Mouse (Mus musculus) embryonic fibroblast, embryonic 13.5 days (primary cell): ENCODE measurements at regions not wholly inside any gene's neighbourhood (a gene's known extent, or its start where the extent isn't known, plus 50 kb on each side); places are given as distances from the start of the nearest gene placed in this dataset.

ENCODE experiments used
- H3K27ac ChIP-seq: 2 replicates; pipeline ENCODE4 v1.5.1; 2012; ENCODE audit warnings: low read length, control low read depth, inconsistent platforms; ENCODE audit not compliant: insufficient read depth
- H3K4me1 ChIP-seq: 2 replicates; pipeline ENCODE4 v1.6.1; 2011; ENCODE audit warnings: low read length; ENCODE audit not compliant: control insufficient read depth, insufficient read depth
- H3K4me3 ChIP-seq: 2 replicates; pipeline ENCODE4 v1.5.1; 2011; ENCODE audit warnings: mild to moderate bottlenecking, control low read depth, low read length; ENCODE audit not compliant: insufficient read depth
- CTCF ChIP-seq: IDR thresholded peaks from 2 replicates; pipeline ENCODE4 v1.5.1; 2011; ENCODE audit warnings: mild to moderate bottlenecking, control low read depth, low read length, moderate library complexity, borderline replicate concordance; ENCODE audit not compliant: insufficient read depth
- POLR2A ChIP-seq: IDR thresholded peaks from 2 replicates; pipeline ENCODE4 v1.6.1; 2011; ENCODE audit warnings: low read depth, mild to moderate bottlenecking, control low read depth, low read length, moderate library complexity

DNA sequence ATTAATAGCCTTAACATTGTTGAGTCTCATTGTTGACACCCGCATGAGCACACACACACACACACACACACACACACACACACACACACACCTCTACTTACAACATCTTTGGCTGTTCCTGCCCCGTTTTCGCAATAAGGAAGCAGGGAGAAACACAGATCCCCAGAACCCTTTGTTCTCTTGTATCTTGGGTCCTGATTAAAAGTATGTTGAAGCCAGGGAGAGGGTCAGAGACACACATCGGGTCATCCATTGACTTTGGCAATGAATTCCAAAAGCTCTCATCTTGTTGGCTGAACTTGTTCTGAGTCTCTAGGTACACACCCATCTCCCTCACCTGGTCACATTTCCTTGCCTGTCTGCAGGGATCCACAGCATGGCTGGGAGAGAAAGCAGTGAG is 303.9 kb upstream of the 4930535I16Rik start:
- no peak overlapping the region for H3K4me3 ChIP-seq
- no peak overlapping the region for H3K27ac ChIP-seq
- TF ChIP-seq POLR2A (no peak), CTCF (no peak)
- no peaks in the 10 kb centered on the region for H3K4me1 ChIP-seq

DNA sequence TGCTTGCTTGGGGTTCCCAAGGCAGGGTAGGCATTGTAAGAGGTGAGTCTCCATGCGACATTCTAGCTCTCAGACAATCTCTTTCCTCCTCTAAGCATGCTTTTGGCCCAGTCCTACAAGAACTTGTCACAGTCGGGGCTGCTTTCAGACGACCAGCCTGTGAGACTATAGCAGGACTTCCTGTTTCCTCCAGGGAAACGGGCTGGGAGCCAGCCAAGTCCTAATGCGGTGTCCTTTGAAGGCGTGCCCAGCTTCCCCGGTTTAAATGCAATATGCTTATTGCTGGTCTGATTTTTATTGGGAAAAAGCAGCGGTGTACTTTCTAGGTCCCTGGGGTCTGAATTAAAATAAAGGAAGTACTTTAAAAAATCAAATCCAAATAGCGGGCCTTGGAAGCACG is 299.4 kb upstream of the 4930535I16Rik start:
- no peak overlapping the region for H3K27ac ChIP-seq
- TF ChIP-seq CTCF (no peak), POLR2A (no peak)
- H3K4me1 ChIP-seq: no peaks in the 10 kb centered on the region
- no peak overlapping the region for H3K4me3 ChIP-seq

DNA sequence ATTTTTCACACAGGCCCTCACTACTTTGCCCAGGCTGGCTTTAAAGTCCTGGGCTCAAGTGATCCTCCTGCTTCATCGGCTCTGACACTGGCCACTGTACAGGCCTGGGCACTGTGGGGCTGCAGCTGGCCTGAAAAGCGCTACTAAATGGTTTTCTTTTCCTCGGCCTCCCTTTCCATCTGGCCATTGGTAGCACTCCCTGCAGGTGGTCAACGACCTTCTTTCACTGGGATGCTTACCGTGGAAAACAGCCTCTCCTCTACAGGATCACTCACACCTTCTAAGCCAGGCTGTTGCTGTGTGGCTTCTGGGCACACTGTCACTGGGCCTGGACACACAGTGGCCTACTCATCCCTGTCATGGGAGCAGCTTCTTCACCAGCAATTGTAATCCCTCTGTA is 298.5 kb upstream of the 4930535I16Rik start:
- TF ChIP-seq CTCF (no peak), POLR2A (no peak)
- no peak overlapping the region for H3K27ac ChIP-seq

DNA sequence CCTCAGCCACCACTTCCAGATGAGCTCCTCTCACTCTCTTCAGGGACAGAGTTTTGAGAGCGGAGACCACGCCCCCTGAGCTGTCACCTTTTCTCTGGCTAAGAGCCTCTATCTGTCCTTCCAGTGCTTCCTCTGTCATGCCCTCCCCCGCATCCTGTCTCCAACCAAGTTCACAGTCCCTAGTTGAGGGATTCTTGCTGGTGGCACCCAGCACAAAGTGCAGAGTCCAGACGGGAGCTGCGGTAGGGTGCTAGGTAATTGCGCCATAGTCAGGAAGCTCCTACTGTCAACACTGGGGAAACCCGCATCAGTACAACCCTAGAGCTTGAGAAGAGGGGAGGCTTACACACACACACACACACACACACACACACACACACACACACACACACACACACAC is 297.3 kb upstream of the 4930535I16Rik start:
- Histone ChIP-seq H3K27ac (no peak overlapping the region), H3K4me3 (no peak overlapping the region), H3K4me1 (no peaks in the 10 kb centered on the region)
- TF ChIP-seq POLR2A: no peak
- no peak for TF ChIP-seq CTCF

More for the DNA sequence above, 298.5 kb upstream of the 4930535I16Rik start:
- Histone ChIP-seq H3K4me3 (no peak overlapping the region), H3K4me1 (no peaks in the 10 kb centered on the region)

DNA sequence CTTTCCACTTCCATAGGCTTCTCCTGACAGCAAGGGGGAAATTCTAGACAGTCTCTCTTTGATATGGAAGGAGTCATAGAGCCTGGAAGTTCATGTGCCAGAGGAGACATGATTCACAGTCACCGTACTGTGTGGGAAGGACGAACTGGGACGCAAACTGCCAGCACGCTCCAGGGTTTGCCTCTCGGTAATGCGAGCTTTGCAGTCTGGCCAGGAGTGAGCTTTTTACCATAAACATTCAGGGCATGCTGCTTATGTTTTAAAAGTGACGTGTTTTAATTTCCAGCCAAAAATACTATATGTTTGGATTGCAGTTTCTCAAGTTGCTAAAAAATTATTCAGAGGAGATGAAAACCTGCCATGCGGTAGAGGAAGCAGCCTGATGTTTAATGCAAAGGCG is 292.3 kb upstream of the 4930535I16Rik start:
- no peak overlapping the region for H3K4me3 ChIP-seq
- no peak overlapping the region for H3K27ac ChIP-seq
- TF ChIP-seq POLR2A (no peak), CTCF (no peak)
- H3K4me1 ChIP-seq: no peaks in the 10 kb centered on the region

DNA sequence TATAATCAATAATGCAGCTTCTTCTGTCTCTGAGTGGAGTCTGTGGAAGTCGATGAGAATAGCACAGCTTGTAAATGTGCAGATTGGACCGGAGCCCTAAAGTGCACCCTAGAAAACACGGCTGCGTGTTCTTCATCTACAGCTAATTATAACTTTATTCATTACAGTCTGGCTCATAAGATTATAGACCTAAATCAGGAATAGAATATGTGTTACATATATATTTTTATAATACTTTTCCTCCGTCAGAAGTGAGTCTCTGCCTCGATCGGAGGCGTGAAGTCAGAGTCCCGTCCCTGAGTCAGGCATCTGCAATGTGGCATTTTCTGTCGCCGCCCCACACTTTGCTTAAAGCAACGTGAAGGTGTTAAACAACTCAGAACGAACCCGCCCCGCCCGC is 288.7 kb upstream of the 4930535I16Rik start:
- Histone ChIP-seq H3K4me1 (no peaks in the 10 kb centered on the region), H3K27ac (no peak overlapping the region), H3K4me3 (no peak overlapping the region)
- TF ChIP-seq CTCF (no peak), POLR2A (no peak)

DNA sequence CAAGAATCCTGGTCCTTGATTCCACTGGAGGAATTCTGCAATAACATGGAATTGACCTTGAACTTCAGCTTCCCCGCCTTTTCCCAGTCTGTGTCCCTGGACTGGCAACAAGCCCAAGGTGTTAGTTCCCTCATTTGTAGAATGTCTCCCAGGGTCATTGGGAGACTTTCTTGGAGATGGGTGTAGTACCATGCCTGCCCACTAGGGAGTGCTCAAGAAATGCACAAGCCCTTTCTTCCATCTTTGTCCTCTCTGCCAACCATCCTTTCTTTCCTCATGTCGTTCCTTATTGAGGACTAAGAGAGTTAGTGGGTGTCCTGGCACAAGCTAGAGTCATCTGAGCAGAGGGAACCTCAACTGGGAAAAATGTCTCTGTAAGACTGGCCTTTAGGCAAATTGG is 285.9 kb upstream of the 4930535I16Rik start:
- H3K27ac ChIP-seq: no peak overlapping the region
- H3K4me1 ChIP-seq: no peaks in the 10 kb centered on the region
- TF ChIP-seq CTCF (no peak), POLR2A (no peak)
- no peak overlapping the region for H3K4me3 ChIP-seq

DNA sequence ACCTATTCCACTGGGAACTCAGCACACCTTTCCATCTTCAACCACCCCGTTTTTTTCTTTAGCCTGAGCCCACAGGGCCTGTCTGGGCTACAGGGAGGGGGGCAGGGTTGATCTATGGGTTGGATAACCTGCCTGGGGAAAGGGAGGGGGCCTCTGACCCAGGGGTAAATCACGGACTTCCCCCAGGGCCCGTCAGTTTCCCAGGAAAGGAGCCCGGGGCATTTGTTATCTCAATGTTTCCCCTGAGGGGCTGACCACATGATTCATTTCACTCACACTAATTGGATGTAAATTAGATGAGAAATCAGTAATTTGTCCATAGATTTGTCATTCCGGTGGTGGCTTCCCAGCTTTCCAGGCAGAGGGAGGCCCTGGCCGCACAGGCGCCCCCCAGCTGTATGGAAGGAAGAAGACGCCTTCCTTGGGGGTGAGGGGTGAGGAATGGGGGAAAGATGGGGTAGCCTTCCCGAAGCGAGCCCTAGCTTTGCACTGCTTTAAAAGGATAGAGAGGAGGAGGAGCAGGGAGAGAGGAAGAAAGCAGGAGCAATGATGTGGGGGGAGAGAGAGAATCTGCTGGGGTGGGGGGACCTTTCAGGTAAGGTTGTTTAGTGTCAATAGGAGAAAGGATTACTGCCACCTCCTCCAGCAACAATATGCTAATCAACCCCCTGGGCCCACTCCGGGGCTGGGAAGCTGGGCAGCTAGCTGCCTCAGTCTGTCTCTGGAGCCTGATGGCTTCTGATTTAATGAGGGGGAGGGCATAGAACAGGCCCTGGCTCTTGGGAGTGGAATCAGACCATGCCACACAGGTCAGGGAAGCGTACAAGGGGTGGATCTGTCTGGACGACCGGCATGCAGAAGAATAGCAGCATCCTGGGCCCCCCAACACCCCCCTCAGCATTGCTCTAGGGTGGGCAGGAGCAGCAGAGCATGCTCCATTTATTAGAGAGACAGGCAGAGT is 282.3 kb upstream of the 4930535I16Rik start:
- H3K4me3 ChIP-seq: no peak overlapping the region
- no peak for TF ChIP-seq CTCF
- no peak for TF ChIP-seq POLR2A
- no peaks in the 10 kb centered on the region for H3K4me1 ChIP-seq
- no peak overlapping the region for H3K27ac ChIP-seq

DNA sequence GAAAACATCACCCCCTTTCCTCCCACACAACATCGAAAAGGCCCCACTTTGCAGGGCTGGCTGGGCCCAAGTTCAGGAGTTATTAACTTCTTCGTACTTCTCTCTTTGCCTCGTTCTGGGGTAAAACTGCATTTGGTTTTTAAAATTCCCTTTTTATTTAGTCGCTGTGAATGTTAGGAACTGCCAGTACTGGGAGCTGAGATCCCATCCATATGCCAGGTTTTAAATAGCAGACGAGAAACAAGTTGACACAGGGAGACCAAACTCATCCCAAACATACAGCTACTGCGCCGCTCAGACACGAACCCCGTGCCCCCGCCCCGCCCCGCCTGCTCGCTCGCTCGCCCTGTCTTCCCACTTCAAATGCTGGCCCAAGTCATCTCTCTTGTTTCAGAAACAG is 281.0 kb upstream of the 4930535I16Rik start:
- TF ChIP-seq POLR2A (no peak), CTCF (no peak)
- no peaks in the 10 kb centered on the region for H3K4me1 ChIP-seq
- no peak overlapping the region for H3K27ac ChIP-seq
- no peak overlapping the region for H3K4me3 ChIP-seq

DNA sequence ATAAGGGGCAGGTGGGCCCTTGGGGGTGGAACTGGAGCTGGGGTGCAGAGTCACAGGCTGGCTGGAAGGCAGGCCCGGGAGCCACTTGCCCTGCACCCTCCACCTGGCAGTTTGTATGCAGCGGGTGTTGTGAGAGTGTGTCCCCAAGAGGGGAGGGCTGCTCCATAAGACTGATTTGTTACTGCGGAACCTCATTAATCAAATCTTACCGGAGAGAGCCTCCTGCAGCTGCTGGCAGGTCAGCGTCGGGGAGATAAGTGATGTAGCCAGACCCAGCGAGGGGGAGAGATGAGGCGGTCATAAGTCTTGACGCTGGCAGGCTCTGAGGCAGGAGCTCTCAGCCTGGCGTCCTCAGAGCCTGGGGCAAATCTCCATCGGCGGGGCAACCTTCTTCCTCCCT is 278.9 kb upstream of the 4930535I16Rik start:
- no peak overlapping the region for H3K4me3 ChIP-seq
- no peak overlapping the region for H3K27ac ChIP-seq
- no peaks in the 10 kb centered on the region for H3K4me1 ChIP-seq
- TF ChIP-seq CTCF: no peak
- no peak for TF ChIP-seq POLR2A
